Mouse (Mus musculus) granulocyte monocyte progenitor cell, adult 5-6 weeks (primary cell): ENCODE results near the gene Apex1. TPM values are rescaled to one million over a fixed set of nuclear protein-coding genes. Genes with fewer than 3 reads are reported as not detected.
"Not testable (repeated sequence)": the region's sequence is repeated elsewhere in the genome, so short reads cannot be mapped to it uniquely, and the experiment has no call there.

Experiments used
- ATAC-seq: replicated peaks from 2 replicates; pipeline ENCODE4 v1.8.0; 2016; ENCODE audit warnings: mild to moderate bottlenecking, moderate TSS enrichment, inconsistent platforms; ENCODE audit not compliant: poor library complexity, severe bottlenecking
- total RNA-seq, 2 experiments: library from RNA; stranded (forward) in 1 of 2; stranded (reverse) in 1 of 2; fragments of 200-712, 200-1000 nt in 1 of 2; fragments of >200 nt in 1 of 2; fragmentation: Nextera tagmentation in 1 of 2; gene quantifications; 2 replicates each; pipeline ENCODE4 v1.2.3; 2014 to 2017

Apex1 gene
- total RNA-seq, 2 experiments from 2014 or later = 202 to 260 TPM

DNA sequence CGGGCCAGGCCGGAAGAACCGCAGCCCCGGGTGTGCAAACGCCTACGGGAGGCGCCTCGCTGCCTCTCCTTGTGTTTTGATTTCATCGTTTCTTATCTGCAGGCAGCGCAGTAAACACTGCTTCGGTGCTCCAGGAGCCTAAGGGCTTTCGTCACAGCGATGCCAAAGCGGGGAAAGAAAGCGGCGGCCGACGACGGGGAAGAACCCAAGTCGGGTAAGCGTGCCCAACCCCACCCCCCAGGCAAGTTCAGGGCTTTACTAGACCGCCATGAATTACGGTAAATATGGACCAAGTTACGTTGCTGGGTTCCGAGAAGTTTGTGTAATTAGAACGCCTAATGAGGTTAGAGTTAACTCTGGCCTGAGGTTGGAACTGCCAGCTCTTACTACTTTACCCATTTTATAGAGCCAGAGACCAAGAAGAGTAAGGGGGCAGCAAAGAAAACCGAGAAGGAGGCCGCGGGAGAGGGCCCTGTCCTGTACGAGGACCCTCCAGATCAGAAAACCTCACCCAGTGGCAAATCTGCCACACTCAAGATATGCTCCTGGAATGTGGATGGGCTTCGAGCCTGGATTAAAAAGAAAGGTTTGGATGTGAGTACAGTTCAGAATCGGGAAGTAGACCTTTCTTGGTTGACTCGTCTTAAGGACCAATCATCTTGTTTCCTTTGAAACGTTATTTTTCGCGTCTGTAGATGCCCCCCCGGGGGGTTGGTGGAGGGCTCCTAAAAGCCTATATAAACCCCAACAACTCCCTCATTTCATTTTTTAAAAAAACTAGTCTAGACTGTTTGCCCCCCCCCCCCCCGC, 548 bp downstream of the Apex1 start:
- ATAC-seq = peak; percentile 21

DNA sequence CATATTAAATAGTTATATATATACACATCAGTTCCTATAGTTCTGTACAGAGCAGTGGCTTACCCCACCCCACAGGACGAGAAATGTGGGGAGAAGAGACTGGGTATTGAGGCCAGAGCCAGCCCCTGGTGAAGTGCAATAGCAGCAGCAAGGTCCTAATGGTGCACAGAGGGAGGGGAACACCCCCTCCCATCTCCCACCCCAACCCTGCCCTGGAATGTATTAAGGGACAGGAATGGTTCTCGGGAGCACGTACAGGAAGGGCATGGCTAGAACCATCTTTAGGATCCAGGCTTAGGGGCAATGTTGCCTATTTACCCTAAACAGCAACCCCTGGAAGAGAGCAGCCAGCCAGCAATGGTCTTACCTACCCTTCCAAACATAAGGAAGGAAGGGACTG, 2.6 kb downstream of the Apex1 start:
- ATAC-seq = no peak

DNA sequence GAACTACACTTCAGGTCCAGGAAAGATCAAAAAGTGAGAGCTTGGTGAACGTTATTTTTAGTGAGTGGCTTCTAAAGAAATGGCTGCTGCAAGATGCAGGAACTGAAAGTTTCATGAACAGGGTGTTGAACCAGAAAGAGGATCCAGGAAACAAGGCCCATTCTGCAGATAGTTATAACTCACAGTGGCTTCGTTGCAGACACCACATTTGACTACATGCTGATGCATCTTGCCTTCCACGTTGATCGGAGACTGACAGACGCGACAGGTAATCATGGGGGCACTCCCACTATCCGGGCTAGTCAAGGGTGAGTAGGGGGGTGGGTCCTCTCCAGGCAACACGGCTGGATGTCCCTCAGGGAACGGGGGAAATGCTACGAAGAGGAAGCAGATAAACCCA, 5.2 kb downstream of the Apex1 start:
- ATAC-seq = peak; percentile 25

DNA sequence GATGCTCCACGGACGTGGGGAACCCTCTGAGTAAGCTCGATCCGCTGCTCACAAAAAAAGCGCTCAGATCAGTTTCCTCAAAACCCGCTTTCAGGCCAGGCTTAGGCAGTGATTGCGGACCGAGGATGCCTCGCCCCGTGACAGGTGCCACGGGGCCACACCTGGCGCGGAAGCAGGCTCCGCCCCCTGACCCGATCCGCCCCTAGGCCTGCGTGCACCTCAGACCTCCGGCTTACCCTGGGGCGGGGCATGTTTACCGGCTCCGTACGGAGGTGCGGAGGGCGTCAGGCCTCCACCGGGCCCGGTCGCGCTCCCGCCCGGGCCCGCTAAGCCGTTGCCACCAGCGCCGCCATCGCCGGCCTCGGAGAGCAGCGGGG, 5.6 kb downstream of the Apex1 start:
- ATAC-seq = peak; percentile 12

DNA sequence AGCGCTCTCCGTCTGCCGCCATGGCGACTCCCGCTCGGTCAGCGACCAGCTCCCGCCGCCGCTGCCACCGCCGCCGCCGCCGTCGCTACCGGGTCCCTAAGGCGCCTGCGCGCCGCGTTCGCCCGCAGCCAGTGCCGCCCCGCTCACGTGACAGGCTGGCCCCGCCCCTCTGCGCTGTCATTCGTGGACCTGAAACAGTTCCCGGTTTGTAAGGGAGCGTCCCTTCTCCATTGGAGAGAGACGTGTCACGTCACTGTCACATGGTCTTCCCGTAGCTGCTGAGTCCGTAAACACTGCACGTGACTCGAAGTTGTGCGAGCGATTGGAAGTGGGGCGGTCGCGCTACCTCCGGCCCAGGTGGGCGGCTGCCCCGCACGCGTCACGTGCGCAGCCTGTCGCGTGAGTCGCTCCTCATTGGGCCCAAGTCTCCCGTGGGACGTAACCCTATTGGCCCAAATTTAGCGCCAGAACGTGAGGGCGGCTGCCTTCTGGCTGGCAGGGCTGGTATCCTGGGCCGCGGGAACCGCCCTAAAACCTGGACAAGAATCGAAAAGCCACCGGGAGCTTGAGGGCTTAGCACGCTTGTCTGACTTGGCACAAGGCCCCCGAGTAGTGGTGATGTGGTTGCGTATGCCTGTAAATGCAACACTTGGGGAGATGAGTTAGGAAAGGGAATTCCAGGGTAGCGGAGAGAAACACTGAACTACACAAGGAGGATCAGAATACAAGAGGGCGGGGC, 6.2 kb downstream of the Apex1 start, which contains the start of the genes Pip4p1 and Pnp:
Gene Pip4p1 (minus strand): TSS at position 103 of the 739 bp plus-strand sequence.
Gene Pnp (plus strand): TSS at position 329 of the 739 bp plus-strand sequence.
- ATAC-seq = peak; percentile 88

DNA sequence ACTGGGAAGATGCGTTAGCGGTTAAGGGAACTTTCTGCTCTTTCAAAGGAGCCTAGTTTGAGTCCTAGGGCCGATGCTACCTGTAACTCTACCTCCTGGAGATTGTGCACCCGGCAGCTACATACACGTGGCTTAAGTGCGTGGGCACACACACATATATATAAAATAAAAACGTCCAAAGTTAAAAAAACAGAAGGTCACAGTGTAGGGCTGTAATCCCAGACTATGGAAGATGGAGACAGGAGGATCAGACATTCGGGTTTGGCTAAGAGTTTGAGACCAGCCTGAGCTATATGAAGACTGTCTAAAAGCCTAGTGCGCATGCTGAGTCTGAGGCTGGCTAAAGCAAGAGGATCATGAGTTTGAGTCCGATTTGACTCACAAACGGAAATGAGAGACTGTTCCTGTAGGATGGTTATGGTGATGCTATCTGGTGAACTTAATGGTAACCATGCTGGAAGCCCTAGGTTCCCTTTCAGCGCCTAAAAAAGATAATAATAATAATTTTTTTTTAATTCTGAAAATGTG, 6.8 kb downstream of the Apex1 start:
- no peak for ATAC-seq

DNA sequence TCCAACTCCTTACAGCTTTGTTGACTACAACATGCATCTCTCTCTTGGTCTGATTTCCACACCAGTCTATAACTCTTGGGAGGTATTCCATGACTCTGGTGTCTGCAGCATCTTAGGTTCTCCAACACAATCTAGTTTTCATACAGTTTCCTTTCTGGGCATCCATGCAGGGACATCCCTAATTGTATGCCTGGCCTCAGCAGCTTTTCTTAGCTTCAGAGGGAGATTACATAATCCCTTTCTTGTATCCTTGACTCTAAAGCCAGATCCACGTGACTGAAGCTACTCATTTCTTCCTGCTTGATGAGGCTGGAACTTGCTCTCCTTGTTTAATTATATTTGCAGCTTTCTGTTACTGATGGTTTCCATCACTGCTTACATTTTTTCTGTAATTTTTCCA, 11.9 kb downstream of the Apex1 start:
- ATAC-seq = no peak

DNA sequence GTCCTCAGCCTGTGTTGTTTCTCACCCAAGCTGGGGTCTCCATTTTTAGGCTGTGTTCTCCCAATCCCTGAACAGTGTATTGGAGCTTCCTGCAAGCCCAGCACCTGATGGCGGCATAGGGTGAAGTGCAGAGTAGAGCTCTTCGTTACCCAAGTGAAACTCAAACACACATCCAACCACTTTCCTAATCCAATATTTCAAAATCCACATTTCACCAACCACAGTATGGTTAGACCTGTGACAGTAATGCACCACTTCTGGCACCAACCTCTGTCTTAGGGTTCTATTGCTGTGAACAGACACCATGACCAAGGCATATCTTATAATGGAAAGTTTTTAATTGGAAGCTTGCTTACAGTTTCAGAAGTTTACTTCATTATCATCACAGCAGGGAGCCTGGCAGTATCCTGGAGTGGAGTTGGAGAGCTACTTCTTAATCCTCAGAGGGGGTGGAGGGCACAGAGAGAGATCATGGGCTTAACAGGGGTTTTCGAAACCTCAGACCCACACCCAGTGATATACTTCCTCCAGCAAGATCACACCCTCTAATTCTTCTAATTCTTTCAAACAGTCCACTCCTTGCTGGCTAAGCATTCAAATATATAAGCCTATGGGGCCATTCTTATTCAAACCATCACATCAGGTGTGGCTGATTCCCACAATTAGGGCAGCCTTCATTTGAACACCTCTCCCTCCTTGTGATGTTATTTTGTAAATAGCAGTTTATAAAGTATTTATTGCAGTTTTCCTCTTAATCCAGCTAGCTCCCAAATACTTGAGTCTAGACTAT, 13.5 kb downstream of the Apex1 start:
- ATAC-seq = peak; percentile 68

DNA sequence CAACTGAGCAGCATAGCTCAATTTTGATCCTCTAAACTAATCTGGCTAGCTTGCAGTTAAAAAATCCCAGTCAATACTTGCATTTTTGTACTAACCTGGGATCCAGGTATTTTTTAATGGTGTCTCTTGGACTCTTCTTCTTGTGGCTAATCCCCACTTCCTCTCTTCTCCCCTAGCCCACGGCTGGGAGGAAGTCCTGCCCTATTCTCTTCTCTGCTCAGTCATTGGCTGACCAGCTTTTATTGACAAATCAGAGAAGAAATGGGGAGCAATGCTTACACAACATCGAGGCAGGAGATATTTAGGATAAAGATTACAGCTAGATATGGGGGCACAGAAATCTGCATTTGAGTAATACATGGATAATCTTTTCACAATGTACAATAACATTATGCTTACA, 14.2 kb downstream of the Apex1 start:
- peak; percentile 85 for ATAC-seq

DNA sequence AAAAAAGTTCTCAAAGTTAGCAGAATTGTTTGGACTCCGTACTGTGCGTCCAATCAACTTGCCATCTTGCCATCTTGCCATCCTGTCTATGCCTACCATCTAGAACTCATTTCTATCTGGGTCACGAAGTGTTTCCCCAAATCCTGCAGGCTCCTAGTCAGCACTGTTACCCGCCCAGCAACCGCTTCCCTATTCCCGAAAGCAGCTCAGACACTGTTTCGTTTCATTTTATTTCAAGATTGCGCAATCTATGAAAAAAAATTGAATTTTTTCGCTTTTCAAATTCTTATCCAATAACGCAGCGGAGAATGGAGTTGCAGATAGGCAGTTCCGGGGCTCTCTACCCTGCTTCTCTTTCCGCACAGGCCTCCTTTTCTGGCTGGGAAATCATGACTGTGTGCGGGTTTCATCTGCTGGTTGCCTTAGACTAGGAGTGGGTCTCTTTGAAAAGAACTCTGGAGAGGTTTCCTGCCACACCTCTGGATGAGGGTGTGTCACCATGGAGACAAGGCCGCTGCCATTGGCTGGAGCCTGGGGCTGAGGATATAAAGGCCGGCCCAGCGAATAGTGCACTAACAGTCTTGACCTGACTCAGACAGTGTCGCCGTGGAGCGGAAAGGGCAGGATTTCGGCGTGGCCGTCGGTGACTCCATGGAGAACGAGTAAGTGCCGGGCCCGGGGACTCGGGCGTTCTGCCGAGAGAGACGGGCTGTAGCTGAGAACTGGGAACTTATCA, 19.3 kb downstream of the Apex1 start, which contains the start of gene Gm49342:
Gene Gm49342 (plus strand): TSS at position 586 of the 736 bp plus-strand sequence.
- peak; percentile 85 for ATAC-seq

DNA sequence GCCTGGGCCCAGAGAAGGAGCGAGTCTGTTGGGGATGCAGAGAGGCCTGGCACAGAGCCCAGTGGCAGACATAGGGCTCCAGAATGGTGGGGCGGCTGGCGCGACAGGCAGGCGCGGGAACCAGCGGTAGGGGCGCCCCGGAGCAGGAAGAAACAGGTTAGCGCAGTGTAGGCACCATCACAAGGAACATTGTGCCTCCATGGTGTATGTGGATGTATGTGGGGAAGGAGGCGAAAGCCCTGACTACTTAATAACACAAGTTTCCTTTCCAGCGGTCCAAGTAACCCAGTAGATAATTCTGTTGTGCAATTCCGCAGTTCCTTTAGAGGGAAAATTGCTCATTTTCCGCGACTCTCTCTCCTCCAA, 19.9 kb downstream of the Apex1 start:
- peak; percentile 65 for ATAC-seq

DNA sequence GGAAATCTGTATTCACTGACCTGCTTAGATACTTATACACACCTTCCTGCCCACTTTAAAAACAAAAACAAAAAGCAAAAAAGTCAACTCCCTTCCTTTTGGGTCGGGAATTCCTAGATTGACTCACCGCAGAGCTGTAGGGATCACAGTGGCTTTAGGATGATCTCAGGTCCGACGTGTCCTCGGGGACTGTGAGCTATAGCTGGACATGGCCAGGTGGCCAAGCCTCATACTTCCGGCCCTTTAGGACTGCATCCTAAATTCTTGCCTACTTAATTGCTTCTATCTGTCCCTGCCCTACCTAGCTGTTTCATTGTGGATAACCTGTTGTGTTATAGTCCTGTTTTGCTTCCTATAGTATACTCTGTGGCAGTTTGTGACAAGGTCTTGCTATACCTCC, 20.3 kb downstream of the Apex1 start:
- not testable (repeated sequence) for ATAC-seq

DNA sequence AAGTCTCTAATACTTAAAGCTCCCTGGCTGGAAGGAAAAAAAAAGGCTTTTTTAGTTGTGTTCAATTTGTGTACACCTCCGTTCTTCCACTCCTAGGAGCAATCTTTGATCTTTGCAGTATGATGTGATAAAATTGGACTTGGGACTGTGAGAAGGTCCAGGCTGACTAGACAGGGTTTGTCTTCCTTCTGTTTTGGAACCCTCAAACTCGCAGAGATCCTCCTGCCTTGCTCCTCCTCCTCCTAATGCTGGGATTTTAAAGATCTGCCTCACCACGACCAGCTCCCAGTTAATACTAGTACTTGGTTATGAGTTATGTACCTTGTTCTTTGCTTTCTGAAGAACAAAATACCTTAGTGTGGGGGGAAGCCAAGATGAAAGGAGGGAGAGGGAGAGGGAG, 20.8 kb downstream of the Apex1 start:
- ATAC-seq = not testable (repeated sequence)

DNA sequence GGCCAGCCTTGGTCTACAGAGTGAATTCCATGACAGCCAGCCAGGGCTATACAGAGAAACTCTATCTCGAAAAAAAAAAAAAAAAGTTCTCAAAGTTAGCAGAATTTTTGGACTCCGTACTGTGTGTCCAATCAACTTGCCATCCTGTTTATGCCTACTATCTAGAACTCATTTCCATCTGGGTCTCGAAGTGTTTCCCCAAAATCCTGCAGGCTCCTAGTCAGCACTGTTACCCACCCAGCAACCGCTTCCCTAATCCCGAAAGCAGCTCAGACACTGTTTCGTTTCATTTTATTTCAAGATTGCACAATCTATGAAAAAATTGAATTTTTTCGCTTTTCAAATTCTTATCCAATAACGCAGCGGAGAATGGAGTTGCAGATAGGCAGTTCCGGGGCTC, 30.7 kb downstream of the Apex1 start:
- ATAC-seq = peak; percentile 45

DNA sequence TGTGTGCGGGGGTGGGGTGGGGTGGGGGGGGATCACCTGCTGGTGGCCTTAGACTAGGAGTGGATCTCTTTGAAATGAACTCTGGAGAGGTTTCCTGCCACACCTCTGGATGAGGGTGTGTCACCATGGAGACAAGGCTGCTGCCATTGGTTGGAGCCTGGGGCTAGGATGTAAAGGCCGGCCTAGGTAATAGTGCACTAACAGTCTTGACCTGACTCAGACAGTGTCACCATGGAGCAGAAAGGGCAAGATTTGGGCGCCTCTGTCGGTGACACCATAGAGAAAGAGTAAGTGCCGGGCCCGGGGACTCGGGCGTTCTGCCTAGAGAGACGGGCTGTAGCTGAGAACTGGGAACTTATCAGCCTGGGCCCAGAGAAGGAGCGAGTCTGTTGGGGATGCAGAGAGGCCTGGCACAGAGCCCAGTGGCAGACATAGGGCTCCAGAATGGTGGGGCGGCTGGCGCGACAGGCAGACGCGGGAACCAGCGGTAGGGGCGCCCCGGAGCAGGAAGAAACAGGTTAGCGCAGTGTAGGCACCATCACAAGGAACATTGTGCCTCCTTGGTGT, 31.3 kb downstream of the Apex1 start, which contains the start of gene Pnp2:
Gene Pnp2 (plus strand): TSS at position 51 of the 567 bp plus-strand sequence.
- peak; percentile 65 for ATAC-seq

DNA sequence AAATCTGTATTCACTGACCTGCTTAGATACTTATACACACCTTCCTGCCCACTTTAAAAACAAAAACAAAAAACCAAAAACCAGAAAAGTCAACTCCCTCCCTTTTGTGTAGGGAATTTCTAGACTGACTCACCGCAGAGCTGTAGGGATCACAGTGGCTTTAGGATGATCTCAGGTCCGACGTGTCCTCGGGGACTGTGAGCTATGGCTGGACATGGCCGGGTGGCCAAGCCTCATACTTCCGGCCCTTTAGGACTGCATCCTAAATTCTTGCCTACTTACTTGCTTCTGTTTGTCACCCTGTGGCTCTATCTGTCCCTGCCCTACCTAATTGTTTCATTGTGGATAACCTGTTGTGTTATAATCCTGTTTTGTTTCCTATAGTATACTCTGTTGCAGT, 32.0 kb downstream of the Apex1 start:
- not testable (repeated sequence) for ATAC-seq

DNA sequence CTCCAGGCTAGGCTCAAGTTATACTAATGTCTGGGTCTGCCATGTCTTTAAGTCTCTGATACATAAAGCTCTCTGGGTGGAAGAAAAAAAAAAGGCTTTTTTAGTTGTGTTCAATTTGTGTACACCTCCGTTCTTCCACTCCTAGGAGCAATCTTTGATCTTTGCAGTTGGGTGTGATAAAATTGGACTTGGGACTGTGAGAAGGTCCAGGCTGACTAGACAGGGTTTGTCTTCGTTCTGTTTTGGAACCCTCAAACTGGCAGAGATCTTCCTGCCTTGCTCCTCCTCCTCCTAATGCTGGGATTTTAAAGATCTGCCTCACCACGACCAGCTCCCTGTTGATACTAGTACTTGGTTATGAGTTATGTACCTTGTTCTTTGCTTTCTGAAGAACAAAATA, 32.4 kb downstream of the Apex1 start:
- ATAC-seq = not testable (repeated sequence)

DNA sequence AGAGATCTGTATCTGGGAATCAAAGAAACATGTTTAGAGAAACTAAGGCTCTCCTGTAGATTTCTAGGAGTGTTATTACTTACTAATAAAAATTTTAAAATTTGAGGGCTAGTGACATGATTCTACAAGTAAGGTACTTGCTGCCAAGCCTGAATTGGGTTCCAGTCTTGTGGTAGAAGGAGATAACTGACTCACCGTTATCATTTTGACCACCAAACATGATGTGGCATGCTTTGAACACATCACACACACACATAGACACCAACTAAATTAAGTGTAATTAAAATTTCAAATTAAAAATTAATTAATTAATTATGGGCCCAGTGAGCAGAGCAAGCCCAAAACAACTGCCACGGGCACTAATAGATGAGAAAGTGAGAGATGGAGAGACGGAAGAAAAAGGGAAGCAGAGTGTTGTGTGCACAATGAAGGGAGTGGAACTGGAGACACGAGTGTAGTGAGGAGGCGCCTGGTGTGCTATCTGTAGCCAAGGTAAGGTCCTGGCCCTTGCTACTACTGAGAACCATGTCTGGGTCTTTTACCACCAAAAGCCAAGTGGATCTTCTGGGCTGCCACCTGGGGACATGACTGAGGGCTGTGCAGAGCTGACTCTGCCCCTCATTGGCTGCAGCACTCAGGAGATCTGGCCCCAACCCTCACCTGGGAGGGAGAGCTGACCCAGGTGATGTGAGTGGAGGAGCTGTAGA, 33.7 kb downstream of the Apex1 start:
- ATAC-seq = not testable (repeated sequence)
